In the genomic region with DNA sequence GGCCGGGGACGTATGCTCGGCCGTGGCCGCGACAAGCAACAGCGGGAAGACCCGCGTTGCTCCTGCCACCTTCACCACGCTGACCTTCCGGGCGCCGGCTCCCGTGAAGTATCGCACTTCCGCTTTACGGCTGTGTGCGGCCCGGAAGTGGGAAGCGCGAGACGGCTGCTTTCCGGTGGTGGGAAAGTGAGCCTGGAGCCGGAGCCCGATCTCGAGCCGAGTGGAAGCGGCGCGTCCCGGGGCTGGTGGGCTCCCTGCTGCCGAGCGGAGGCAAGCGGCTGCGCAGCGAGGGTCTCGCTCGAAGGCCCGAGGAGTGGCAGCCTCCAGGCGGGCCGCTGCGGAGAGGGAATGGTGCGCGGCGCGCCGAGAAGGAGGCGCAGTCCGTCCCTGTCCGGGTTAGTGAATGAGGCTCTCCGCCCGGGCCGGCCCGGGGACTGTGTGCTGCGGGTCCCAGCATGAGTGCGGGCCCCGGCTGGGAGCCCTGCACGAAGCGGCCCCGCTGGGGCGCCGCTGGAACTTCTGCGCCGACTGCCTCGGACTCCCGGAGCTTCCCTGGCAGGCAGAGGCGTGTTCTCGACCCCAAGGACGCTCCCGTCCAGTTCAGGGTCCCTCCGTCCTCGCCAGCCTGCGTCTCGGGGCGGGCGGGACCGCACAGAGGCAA, we compare ENCODE assay signal across 8 mouse cellular contexts. TPM values are rescaled to one million over a fixed set of nuclear protein-coding genes. Genes with fewer than 3 reads are reported as not detected.
DNase-seq lines count a peak whose midpoint lies in the region; ATAC-seq lines count a peak whose summit lies in the region.

A gene (minus strand): TSS at position 108 of the 661 bp plus-strand sequence.
A gene (plus strand): TSS at position 159 of the 661 bp plus-strand sequence.

- H3K4me1 ChIP-seq in heart, embryonic 14.5 days (ENCODE audit: control insufficient read depth in 2 of 2, insufficient read depth in 2 of 2, low read length in 2 of 2), result peaks cover 4 to 23% of the 10 kb centered on the region in 2 experiments; a peak in 3 of 4 replicates
- H3K4me1 ChIP-seq in liver, embryonic 13.5 days (replicated peaks), result peaks cover 40% of the 10 kb centered on the region
- peaks cover 16% of the 10 kb centered on the region for H3K4me1 ChIP-seq in stomach, embryonic 16.5 days (ENCODE audit: control insufficient read depth, insufficient read depth, low read length)

- H3K9me3 ChIP-seq in heart, embryonic 14.5 days (ENCODE audit: control insufficient read depth, low read length), result no peaks in the 10 kb centered on the region
- 0 out of 2 replicates have a peak, but pooled peaks cover 4% of the 10 kb centered on the region for H3K9me3 ChIP-seq in liver, embryonic 13.5 days (replicated peaks)
- 0 out of 2 replicates have a peak, but pooled peaks cover 6% of the 10 kb centered on the region for H3K9me3 ChIP-seq in stomach, embryonic 16.5 days (replicated peaks; ENCODE audit: control insufficient read depth, low read length)

- no peaks in the 10 kb centered on the region for H3K27me3 ChIP-seq in heart, embryonic 14.5 days (ENCODE audit: control insufficient read depth, insufficient read depth, low read length)
- no peaks in the 10 kb centered on the region for H3K27me3 ChIP-seq in liver, embryonic 13.5 days
- no peaks in the 10 kb centered on the region for H3K27me3 ChIP-seq in stomach, embryonic 16.5 days (ENCODE audit: control insufficient read depth, insufficient read depth, low read length)

- under 1% methylated on average over 64 of the region's 77 CpGs for WGBS in heart, embryonic 14.5 days
- WGBS in liver, embryonic 13.5 days (ENCODE audit: insufficient replicate concordance), result under 1% methylated on average over 72 of the region's 77 CpGs
- WGBS in stomach, embryonic 16.5 days, result 0% methylated on average over 76 of the region's 77 CpGs

- peak within 1 kb of the TSS; percentile 68 to 73 for H3K4me3 ChIP-seq in heart, embryonic 14.5 days (ENCODE audit: control insufficient read depth in 1 of 2, insufficient read depth in 1 of 2, low read depth in 1 of 2, low read length in 2 of 2)
- H3K4me3 ChIP-seq in liver, embryonic 13.5 days (replicated peaks), result peak within 1 kb of the TSS; percentile 99
- peak within 1 kb of the TSS; percentile 98 for H3K4me3 ChIP-seq in stomach, embryonic 16.5 days (replicated peaks; ENCODE audit: low read length)

- H3K9ac ChIP-seq in heart, embryonic 14.5 days (ENCODE audit: low read length), result peak within 1 kb of the TSS; percentile 85
- H3K9ac ChIP-seq in liver, embryonic 13.5 days, result peak within 1 kb of the TSS; percentile 98
- H3K9ac ChIP-seq in stomach, embryonic 16.5 days (ENCODE audit: low read length), result peak within 1 kb of the TSS; percentile 95

- peak within 1 kb of the TSS; percentile 95 for H3K4me2 ChIP-seq in heart, embryonic 14.5 days (ENCODE audit: low read length)
- H3K4me2 ChIP-seq in liver, embryonic 13.5 days, result peak within 1 kb of the TSS; percentile 92
- H3K4me2 ChIP-seq in stomach, embryonic 16.5 days (ENCODE audit: low read depth, low read length), result peak within 1 kb of the TSS; percentile 82

- peak; percentile 97 for ATAC-seq in erythroid progenitor cell, adult 5-6 weeks (replicated peaks; ENCODE audit: low FRiP score, poor library complexity, severe bottlenecking)
- ATAC-seq in heart, embryonic 14.5 days (ENCODE audit: insufficient number of reproducible peaks, insufficient read depth, low FRiP score, low read depth), result peak; percentile 87
- ATAC-seq in liver, embryonic 13.5 days (ENCODE audit: low read depth), result peak; percentile 91
- ATAC-seq in stomach, embryonic 16.5 days (ENCODE audit: insufficient read depth, low FRiP score), result peak; percentile 94

- H3K36me3 ChIP-seq in heart, embryonic 14.5 days (ENCODE audit: control insufficient read depth, insufficient read depth, low read length), result peaks cover 22% of the 10 kb centered on the region
- peaks cover 31% of the 10 kb centered on the region for H3K36me3 ChIP-seq in liver, embryonic 13.5 days
- peaks cover 9% of the 10 kb centered on the region for H3K36me3 ChIP-seq in stomach, embryonic 16.5 days (ENCODE audit: control insufficient read depth, insufficient read depth, low read length)

- DNase-seq in CD4-positive helper T cell, adult 2 months (ENCODE audit: low read depth, low spot score), result peak; percentile 88
- DNase-seq in brain, embryonic 18.5 days (ENCODE audit: low read depth, low spot score), result peak; percentile 78
- peak; percentile 93 for DNase-seq in kidney, postnatal 14 days
- DNase-seq in liver, embryonic 13.5 days, result peak; percentile 81
- DNase-seq in neural tube, embryonic 10.5 days (ENCODE audit: extremely low spot score, low spot score), result peak; percentile 87

- H3K27ac ChIP-seq in heart, embryonic 14.5 days (replicated peaks in 1 of 2; ENCODE audit: control insufficient read depth in 1 of 2, insufficient read depth in 1 of 2, low read depth in 2 of 2, low read length in 2 of 2), result peak within 1 kb of the TSS; percentile 75 to 78
- peak within 1 kb of the TSS; percentile 87 for H3K27ac ChIP-seq in liver, embryonic 13.5 days
- H3K27ac ChIP-seq in stomach, embryonic 16.5 days (ENCODE audit: low read length), result peak within 1 kb of the TSS; percentile 76

RNA-seq across cellular contexts. Expression of the first gene that starts in this region (rescaled TPM):
- total RNA-seq in erythroid progenitor cell, adult 5-6 weeks (2015; ENCODE audit: low replicate concordance), result 50.3 and 60.2 TPM in 2 replicates
- total RNA-seq in erythroid progenitor cell, adult 5-6 weeks (2017; ENCODE audit: low replicate concordance), result 35.0 and 38.0 TPM in 2 replicates
- polyA plus RNA-seq in heart, embryonic 14.5 days (2014; fragmentation: Nextera tagmentation; extraction: Ambion mirVana), result 317 and 326 TPM in 2 replicates
- 266 and 271 TPM in 2 replicates for polyA plus RNA-seq in liver, embryonic 13.5 days (2015; fragmentation: Nextera tagmentation; extraction: Ambion mirVana)
- polyA plus RNA-seq in stomach, embryonic 16.5 days (2015; fragmentation: Nextera tagmentation; extraction: Ambion mirVana), result 218 and 251 TPM in 2 replicates

RNA-seq across cellular contexts. Expression of the second gene that starts in this region (rescaled TPM):
- total RNA-seq in erythroid progenitor cell, adult 5-6 weeks (2015; ENCODE audit: low replicate concordance), result 26.3 and 28.1 TPM in 2 replicates
- 61.9 and 69.3 TPM in 2 replicates for total RNA-seq in erythroid progenitor cell, adult 5-6 weeks (2017; ENCODE audit: low replicate concordance)
- polyA plus RNA-seq in heart, embryonic 14.5 days (2014; fragmentation: Nextera tagmentation; extraction: Ambion mirVana), result 30.2 and 34.6 TPM in 2 replicates
- 14.6 and 18.4 TPM in 2 replicates for polyA plus RNA-seq in liver, embryonic 13.5 days (2015; fragmentation: Nextera tagmentation; extraction: Ambion mirVana)
- polyA plus RNA-seq in stomach, embryonic 16.5 days (2015; fragmentation: Nextera tagmentation; extraction: Ambion mirVana), result 29.1 and 30.0 TPM in 2 replicates

Comparison
In these comparisons a context has a peak if more than half of its experiments do, and no peak if none do; other contexts are left out.
1. Peak in every context shown above with its lines: DNase-seq, ATAC-seq, H3K4me3 ChIP-seq and H3K27ac ChIP-seq.